Mouse (Mus musculus) pancreas, adult 10 weeks (tissue): Measurements from ENCODE around the gene Ubr2. TPM values are rescaled to one million over a fixed set of nuclear protein-coding genes. Genes with fewer than 3 reads are reported as not detected.

Experiments
- polyA plus RNA-seq: library from polyadenylated mRNA; stranded (reverse); fragments of 350-450 nt; fragmentation: Illumina TruSeq; extraction: RNeasy Lipid Tissue Mini Kit (QIAGEN cat#74804); gene quantifications from one replicate; pipeline ENCODE4 v1.2.3, GENCODE M21; 2015; ENCODE audit warnings: low read depth, low replicate concordance; ENCODE audit not compliant: insufficient read depth

Gene Ubr2
- 13.1 TPM for polyA plus RNA-seq

DNA sequence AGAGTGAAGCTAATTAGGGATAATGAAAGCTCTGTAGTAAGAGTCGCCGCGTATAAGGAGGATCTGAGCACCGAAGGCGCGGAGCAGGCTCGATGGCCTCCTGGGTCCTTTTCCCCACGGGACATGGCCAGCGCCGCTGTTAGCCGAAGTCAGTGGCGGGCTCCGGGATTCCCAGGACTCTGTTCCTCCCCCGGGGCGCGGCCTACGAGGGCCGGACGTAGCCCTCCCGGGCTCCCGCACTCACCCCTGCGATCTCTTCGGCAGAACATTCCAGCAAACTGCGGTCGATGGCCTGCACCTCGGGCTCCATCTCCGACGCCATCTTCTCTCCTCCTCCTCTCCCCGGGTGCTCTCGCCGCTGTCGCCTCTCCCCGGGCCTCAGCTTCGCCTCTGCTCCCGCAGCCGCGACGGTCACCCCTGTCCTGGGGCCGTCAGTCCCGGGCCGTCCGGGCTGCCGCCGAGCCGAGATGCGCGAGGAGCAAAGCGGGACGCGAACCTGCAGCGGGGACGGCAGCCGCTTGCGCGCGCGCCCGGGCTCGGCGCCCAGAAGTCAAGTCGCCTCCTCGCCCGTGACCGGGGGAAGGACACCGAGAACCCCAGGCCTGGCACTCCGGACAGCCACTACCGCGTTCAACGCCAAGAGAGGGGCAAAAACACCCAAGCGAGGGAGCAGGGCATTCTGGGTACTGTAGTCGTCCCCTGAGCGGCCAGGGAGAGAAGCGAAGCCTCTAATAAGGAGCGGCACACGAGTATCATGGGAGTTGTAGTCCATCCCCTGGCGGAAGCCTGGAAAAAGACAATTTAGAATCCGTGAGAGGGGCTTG is at the start of gene Ubr2:
TSS of gene Ubr2 (minus strand) at position 659 of the 824 bp plus-strand sequence.

DNA sequence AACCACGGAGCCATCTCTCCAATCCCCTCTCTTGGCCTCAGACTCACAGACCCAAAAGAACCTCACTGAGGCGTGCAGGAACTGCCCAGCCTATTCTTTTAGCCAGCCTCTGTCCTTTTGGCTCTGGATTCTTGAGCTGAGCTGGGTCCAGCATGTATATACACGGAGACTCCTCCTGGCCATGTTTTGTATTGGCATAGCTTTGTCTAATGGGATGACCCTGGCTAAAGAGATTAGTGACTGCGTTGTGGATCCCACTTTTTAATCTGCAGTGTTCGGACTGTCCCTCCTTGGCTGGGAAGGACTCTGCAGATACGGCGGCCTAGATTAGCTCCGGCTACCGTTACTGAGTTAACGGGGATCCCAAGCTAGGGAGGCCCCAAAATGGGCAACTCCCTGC is 100.2 kb downstream of the Ubr2 start, which contains the start of gene Prph2:
TSS of gene Prph2 (plus strand) at position 274 of the 400 bp plus-strand sequence.

DNA sequence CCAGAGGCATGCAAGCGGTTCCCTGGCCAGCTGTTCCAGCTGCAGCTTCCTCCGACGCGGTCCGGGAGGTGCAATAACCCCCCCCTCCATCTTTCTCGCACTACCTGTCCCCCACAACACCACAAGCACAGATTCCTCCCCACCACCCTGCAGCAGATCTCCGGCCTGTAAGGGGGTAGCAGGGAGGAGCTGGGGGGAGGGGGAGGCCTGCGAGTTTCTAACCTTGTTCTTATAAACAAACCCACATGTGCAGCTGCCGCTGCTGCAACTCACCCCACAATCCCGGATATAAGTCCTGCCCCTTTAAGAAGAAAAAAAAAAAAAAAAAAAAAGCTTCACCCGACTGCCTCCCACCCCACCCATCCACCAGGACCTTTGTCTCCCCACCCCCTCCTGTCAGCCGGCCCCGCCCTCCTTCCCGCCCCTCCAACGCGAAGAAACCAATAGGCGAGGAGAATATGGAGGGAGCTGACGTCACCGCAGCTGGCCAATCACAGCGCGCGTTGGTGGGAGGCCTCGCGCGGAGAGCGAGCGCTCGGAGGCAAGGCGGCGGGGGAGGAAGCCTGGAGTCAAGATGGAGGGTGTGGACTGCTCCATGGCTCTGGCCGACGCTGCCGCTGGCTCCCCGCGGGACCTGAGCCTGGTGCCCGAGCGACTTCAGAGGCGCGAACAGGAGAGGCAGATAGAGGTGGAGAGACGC is 120.1 kb downstream of the Ubr2 start, which contains the start of gene Tbcc:
TSS of gene Tbcc (plus strand) at position 569 of the 700 bp plus-strand sequence.

Other genes starting within 250 kb of the Ubr2 start
- not detected for gene Ptcra, start 246.8 kb downstream of the Ubr2 start, polyA plus RNA-seq
- 17.3 TPM for gene 2310039H08Rik, start 237.9 kb downstream of the Ubr2 start, polyA plus RNA-seq
- 13.0 TPM for gene Rpl7l1, start 227.9 kb downstream of the Ubr2 start, polyA plus RNA-seq
- gene Bicral, start 152.1 kb downstream of the Ubr2 start, polyA plus RNA-seq: 4.3 TPM
- 5.2 TPM for gene Tbcc, start 119.9 kb downstream of the Ubr2 start, polyA plus RNA-seq
- not detected for gene Prph2, start 100.1 kb downstream of the Ubr2 start, polyA plus RNA-seq